Mouse (Mus musculus) kidney, adult 2 months (tissue): ENCODE measurements around the gene Xab2.

Source experiments
- CTCF ChIP-seq: fragments of 200-500 bp; conservative IDR thresholded peaks from 2 replicates; pipeline ENCODE4 v1.5.1; 2011; ENCODE audit warnings: low read depth, mild to moderate bottlenecking, control low read depth, low read length, moderate library complexity, mixed read lengths; ENCODE audit not compliant: insufficient read depth, insufficient read length
- POLR2A ChIP-seq: fragments of 200-500 bp; IDR thresholded peaks from one replicate; pipeline ENCODE4 v1.6.1; 2011; ENCODE audit warnings: low read depth, low read length, control low read depth

GRCm38 (mm10) chr8:3606593-3606992 is 14.5 kb downstream of the Xab2 start:
- TF ChIP-seq CTCF (no peak), POLR2A (no peak)
